Mouse (Mus musculus) gonadal fat pad, adult 2 months (tissue): ENCODE data around the gene Cyp4f14. TPM values are rescaled to one million over a fixed set of nuclear protein-coding genes. Genes with fewer than 3 reads are reported as not detected.

Experiments
- DNase-seq: peaks from one replicate; pipeline ENCODE4 v3.0.0-alpha.2; 2012; ENCODE audit warnings: low read depth
- polyA plus RNA-seq: library from polyadenylated mRNA; depleted of rRNA; stranded (reverse); fragments of >200 nt; gene quantifications from 2 replicates; pipeline ENCODE4 v1.2.3, GENCODE M21; 2012; rRNA removed

Gene Cyp4f14
- polyA plus RNA-seq = 0.23 and 0.55 TPM in 2 replicates

- no peak for DNase-seq
Measured at GRCm38 (mm10) chr17:32917131-32917530, at the start of gene Cyp4f14. Gene Cyp4f14, minus strand, starts transcription at chr17:32917342.

- peak; percentile 74 for DNase-seq
Measured at GRCm38 (mm10) chr17:32965623-32966290, 48.6 kb upstream of the Cyp4f14 start, which contains the start of gene Zfp472. Gene Zfp472, plus strand, starts transcription at chr17:32965814.

- no peak for DNase-seq
Measured at GRCm38 (mm10) chr17:32965253-32965622, 48.1 kb upstream of the Cyp4f14 start.

- no peak for DNase-seq
Measured at GRCm38 (mm10) chr17:32951441-32951840, 34.3 kb upstream of the Cyp4f14 start.

- DNase-seq = no peak
Measured at GRCm38 (mm10) chr17:32951006-32951405, 33.9 kb upstream of the Cyp4f14 start.

- DNase-seq = no peak
Measured at GRCm38 (mm10) chr17:32950136-32950535, 33.0 kb upstream of the Cyp4f14 start.

GRCm38 (mm10) chr17:32947215-32947914 is 30.2 kb upstream of the Cyp4f14 start, which contains the start of gene Cyp4f13:
Gene Cyp4f13, minus strand, starts transcription at chr17:32947402.
- peak; percentile 63 for DNase-seq

GRCm38 (mm10) chr17:32946716-32947115 is 29.6 kb upstream of the Cyp4f14 start:
- no peak for DNase-seq

GRCm38 (mm10) chr17:32944402-32945035 is 27.4 kb upstream of the Cyp4f14 start:
- no peak for DNase-seq

GRCm38 (mm10) chr17:32943661-32944060 is 26.5 kb upstream of the Cyp4f14 start:
- DNase-seq = no peak

- DNase-seq = no peak
Measured at GRCm38 (mm10) chr17:32939831-32940230, 22.7 kb upstream of the Cyp4f14 start.

- DNase-seq = no peak
Measured at GRCm38 (mm10) chr17:32927803-32928202, 10.7 kb upstream of the Cyp4f14 start.

GRCm38 (mm10) chr17:32924658-32925312 is 7.6 kb upstream of the Cyp4f14 start:
- no peak for DNase-seq

- DNase-seq = no peak
Measured at GRCm38 (mm10) chr17:32923681-32924080, 6.5 kb upstream of the Cyp4f14 start.

GRCm38 (mm10) chr17:32919123-32919522 is 2.0 kb upstream of the Cyp4f14 start:
- no peak for DNase-seq

GRCm38 (mm10) chr17:32916075-32916474 is 1.1 kb downstream of the Cyp4f14 start:
- DNase-seq = no peak

GRCm38 (mm10) chr17:32906172-32906571 is 11.0 kb downstream of the Cyp4f14 start:
- no peak for DNase-seq

GRCm38 (mm10) chr17:32905239-32905638 is 11.9 kb downstream of the Cyp4f14 start:
- no peak for DNase-seq

- DNase-seq = no peak
Measured at GRCm38 (mm10) chr17:32904414-32904813, 12.7 kb downstream of the Cyp4f14 start.

GRCm38 (mm10) chr17:32901751-32902525 is 15.2 kb downstream of the Cyp4f14 start:
- DNase-seq = no peak

GRCm38 (mm10) chr17:32895421-32895820 is 21.7 kb downstream of the Cyp4f14 start:
- DNase-seq = no peak
